Mouse (Mus musculus): ENCODE data around the gene Parp9.
A peak's percentile ranks its signal among the peaks of the same experiment; 100 is the strongest.
"Not testable (repeated sequence)": the region's sequence is repeated elsewhere in the genome, so short reads cannot be mapped to it uniquely, and the experiment has no call there.

Gene Parp9

GRCm38 (mm10) chr16:35938211-35939151 lies at the start of gene Parp9, which contains the start of gene Dtx3l:
Parp9 (plus strand) TSS chr16:35938470.
Dtx3l (minus strand) TSS chr16:35939151.
- DNase-seq (ENCODE audit: low spot score in 2 of 2) = peak; percentile 67 to 72

- no peak for DNase-seq (ENCODE audit: low spot score in 2 of 2)
These were observed 49.4 kb upstream of the Parp9 start for GRCm38 (mm10) chr16:35888910-35889309.

GRCm38 (mm10) chr16:35890645-35891044 lies 47.6 kb upstream of the Parp9 start:
- DNase-seq (ENCODE audit: low spot score in 2 of 2) = no peak

- not testable (repeated sequence) for DNase-seq (ENCODE audit: low spot score in 2 of 2)
These were observed 46.7 kb upstream of the Parp9 start for GRCm38 (mm10) chr16:35891603-35892002.

- DNase-seq (ENCODE audit: low spot score in 2 of 2) = no peak
These were observed 43.3 kb upstream of the Parp9 start for GRCm38 (mm10) chr16:35894997-35895396.

- DNase-seq (ENCODE audit: low spot score in 2 of 2) = no peak
These were observed 37.7 kb upstream of the Parp9 start for GRCm38 (mm10) chr16:35900541-35900940.

- DNase-seq (ENCODE audit: low spot score in 2 of 2) = no peak
These were observed 35.1 kb upstream of the Parp9 start for GRCm38 (mm10) chr16:35903014-35903640.

- DNase-seq (ENCODE audit: low spot score in 2 of 2) = no peak
These were observed 34.0 kb upstream of the Parp9 start for GRCm38 (mm10) chr16:35904121-35904736.

- DNase-seq (ENCODE audit: low spot score in 2 of 2) = no peak
These were observed 32.9 kb upstream of the Parp9 start for GRCm38 (mm10) chr16:35905355-35905754.

- DNase-seq (ENCODE audit: low spot score in 2 of 2) = no peak
These were observed 32.3 kb upstream of the Parp9 start for GRCm38 (mm10) chr16:35905819-35906485.

- no peak for DNase-seq (ENCODE audit: low spot score in 2 of 2)
These were observed 31.4 kb upstream of the Parp9 start for GRCm38 (mm10) chr16:35906887-35907286.

GRCm38 (mm10) chr16:35907432-35908201 lies 30.7 kb upstream of the Parp9 start:
- no peak for DNase-seq (ENCODE audit: low spot score in 2 of 2)

GRCm38 (mm10) chr16:35911449-35911848 lies 26.8 kb upstream of the Parp9 start:
- DNase-seq (ENCODE audit: low spot score in 2 of 2) = no peak

GRCm38 (mm10) chr16:35913526-35913925 lies 24.7 kb upstream of the Parp9 start:
- DNase-seq (ENCODE audit: low spot score in 2 of 2) = peak in 1 of 2 experiments; percentile 26

GRCm38 (mm10) chr16:35914301-35914700 lies 24.0 kb upstream of the Parp9 start:
- DNase-seq (ENCODE audit: low spot score in 2 of 2) = no peak

GRCm38 (mm10) chr16:35918721-35919543 lies 19.3 kb upstream of the Parp9 start:
- DNase-seq (ENCODE audit: low spot score in 2 of 2) = peak; percentile 42 to 46

- DNase-seq (ENCODE audit: low spot score in 2 of 2) = no peak
These were observed 16.5 kb upstream of the Parp9 start for GRCm38 (mm10) chr16:35921676-35922235.

GRCm38 (mm10) chr16:35922301-35922895 lies 15.9 kb upstream of the Parp9 start:
- no peak for DNase-seq (ENCODE audit: low spot score in 2 of 2)

- no peak for DNase-seq (ENCODE audit: low spot score in 2 of 2)
These were observed 14.6 kb upstream of the Parp9 start for GRCm38 (mm10) chr16:35923546-35924198.

Data from natural killer cell, adult 2 months (primary cell).